Mouse (Mus musculus) testis, adult 2 months (tissue): Measurements from ENCODE around the gene Gsg1l. TPM values are rescaled to one million over a fixed set of nuclear protein-coding genes. Genes with fewer than 3 reads are reported as not detected.

Experiments used
- H3K27ac ChIP-seq: fragments of 200-500 bp; 2 replicates; pipeline ENCODE4 v1.5.1; 2012; ENCODE audit warnings: low read depth, low read length; ENCODE audit not compliant: control insufficient read depth, insufficient read depth
- H3K27me3 ChIP-seq: fragments of 200-500 bp; 2 replicates; pipeline ENCODE4 v1.6.1; 2012; ENCODE audit warnings: mild to moderate bottlenecking, low read length, moderate library complexity; ENCODE audit not compliant: control insufficient read depth, insufficient read depth
- H3K36me3 ChIP-seq: fragments of 200-500 bp; 2 replicates; pipeline ENCODE4 v1.6.1; 2012; ENCODE audit warnings: mild to moderate bottlenecking, low read length; ENCODE audit not compliant: control insufficient read depth, insufficient read depth
- H3K4me1 ChIP-seq: fragments of 200-500 bp; 2 replicates; pipeline ENCODE4 v1.6.1; 2012; ENCODE audit warnings: low read length; ENCODE audit not compliant: control insufficient read depth, insufficient read depth
- H3K4me3 ChIP-seq: fragments of 200-500 bp; 2 replicates; pipeline ENCODE4 v1.5.1; 2012; ENCODE audit warnings: low read depth, mild to moderate bottlenecking, low read length, moderate library complexity, mixed read lengths; ENCODE audit not compliant: control insufficient read depth
- CTCF ChIP-seq: fragments of 200-500 bp; IDR thresholded peaks from 2 replicates; pipeline ENCODE4 v1.5.1; 2012; ENCODE audit warnings: low read depth, mild to moderate bottlenecking, inconsistent platforms, low read length, moderate library complexity; ENCODE audit not compliant: control insufficient read depth, insufficient read depth, insufficient replicate concordance
- POLR2A ChIP-seq: fragments of 200-500 bp; IDR thresholded peaks from 2 replicates; pipeline ENCODE4 v1.6.1; 2012; ENCODE audit warnings: low read depth, mild to moderate bottlenecking, inconsistent platforms, low read length, moderate library complexity; ENCODE audit not compliant: control insufficient read depth
- polyA plus RNA-seq: library from polyadenylated mRNA; depleted of rRNA; stranded (reverse); fragments of >200 nt; gene quantifications from 2 replicates; pipeline ENCODE4 v1.2.3, GENCODE M21; 2012

The Gsg1l gene
- polyA plus RNA-seq, 1 experiment = 0.52 TPM

- TF ChIP-seq CTCF = no peak
- no peak for TF ChIP-seq POLR2A
- Histone ChIP-seq H3K36me3 (no peaks in the 10 kb centered on the region), H3K27me3 (no peaks in the 10 kb centered on the region), H3K4me1 (no peaks in the 10 kb centered on the region), H3K27ac (no peak overlapping the region), H3K4me3 (no peak overlapping the region)
Observed at GRCm38 (mm10) chr7:125951911-125952310, 130.3 kb downstream of the Gsg1l start.

- TF ChIP-seq POLR2A = no peak
- TF ChIP-seq CTCF = no peak
- Histone ChIP-seq H3K4me1 (no peaks in the 10 kb centered on the region), H3K36me3 (no peaks in the 10 kb centered on the region), H3K27me3 (no peaks in the 10 kb centered on the region), H3K4me3 (no peak overlapping the region), H3K27ac (no peak overlapping the region)
Observed at GRCm38 (mm10) chr7:125948973-125949372, 133.2 kb downstream of the Gsg1l start.

GRCm38 (mm10) chr7:125945915-125946314, 136.3 kb downstream of the Gsg1l start:
- Histone ChIP-seq H3K27ac (no peak overlapping the region), H3K36me3 (no peaks in the 10 kb centered on the region), H3K4me1 (peaks cover 7% of the 10 kb centered on the region), H3K4me3 (no peak overlapping the region), H3K27me3 (no peaks in the 10 kb centered on the region)
- TF ChIP-seq CTCF (no peak), POLR2A (no peak)

DNA sequence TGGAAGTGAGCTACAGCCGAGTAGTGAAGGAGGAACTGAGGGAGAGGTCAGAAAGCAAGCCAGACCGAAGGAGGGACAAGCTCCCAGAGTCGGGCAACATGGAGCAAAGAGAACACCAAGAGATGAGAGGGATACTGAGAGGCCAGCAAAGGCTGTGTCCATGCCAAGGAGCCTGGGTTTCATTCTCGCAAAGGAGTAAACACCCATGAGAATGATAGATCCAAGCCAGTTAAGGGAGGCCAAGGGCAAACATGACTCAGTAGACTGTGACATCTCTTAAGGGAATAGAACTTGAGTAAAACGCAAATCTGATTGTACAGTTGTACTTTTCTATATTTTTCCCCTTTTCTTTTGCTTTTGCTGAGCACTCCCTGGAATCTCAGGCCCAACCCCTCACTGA, 137.6 kb downstream of the Gsg1l start:
- H3K4me1 ChIP-seq = peaks cover 7% of the 10 kb centered on the region
- TF ChIP-seq POLR2A (no peak), CTCF (no peak)
- H3K4me3 ChIP-seq = no peak overlapping the region
- no peak overlapping the region for H3K27ac ChIP-seq
- no peaks in the 10 kb centered on the region for H3K27me3 ChIP-seq
- no peaks in the 10 kb centered on the region for H3K36me3 ChIP-seq

DNA sequence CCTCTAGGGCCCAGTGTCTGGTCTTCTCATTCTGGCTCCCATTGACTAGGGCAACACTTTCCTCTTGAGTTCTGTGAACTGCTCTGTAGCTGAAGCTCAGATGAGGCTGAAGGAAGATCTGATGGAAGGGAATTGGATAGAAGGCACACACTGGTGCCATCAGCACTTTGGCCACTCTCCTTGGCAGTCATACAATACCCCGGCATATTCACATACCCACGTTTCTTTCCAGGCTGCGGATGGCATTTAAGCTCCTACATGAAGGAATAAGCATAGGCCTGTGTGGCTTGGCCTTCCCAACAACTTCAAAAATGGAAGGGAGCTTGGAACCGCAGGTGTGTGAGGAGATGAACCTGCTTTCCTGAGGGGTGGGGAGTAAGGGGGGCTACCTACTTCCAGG, 138.7 kb downstream of the Gsg1l start:
- no peak overlapping the region for H3K27ac ChIP-seq
- no peak overlapping the region for H3K4me3 ChIP-seq
- H3K4me1 ChIP-seq = peaks cover 7% of the 10 kb centered on the region
- no peaks in the 10 kb centered on the region for H3K36me3 ChIP-seq
- no peaks in the 10 kb centered on the region for H3K27me3 ChIP-seq
- no peak for TF ChIP-seq POLR2A
- no peak for TF ChIP-seq CTCF

GRCm38 (mm10) chr7:125942365-125943090, 139.7 kb downstream of the Gsg1l start:
- TF ChIP-seq POLR2A = no peak
- TF ChIP-seq CTCF = no peak
- no peaks in the 10 kb centered on the region for H3K36me3 ChIP-seq
- no peak overlapping the region for H3K4me3 ChIP-seq
- H3K4me1 ChIP-seq = peaks cover 7% of the 10 kb centered on the region
- no peaks in the 10 kb centered on the region for H3K27me3 ChIP-seq
- no peak overlapping the region for H3K27ac ChIP-seq

- H3K27ac ChIP-seq = no peak overlapping the region
- no peaks in the 10 kb centered on the region for H3K27me3 ChIP-seq
- H3K4me3 ChIP-seq = no peak overlapping the region
- H3K36me3 ChIP-seq = no peaks in the 10 kb centered on the region
- TF ChIP-seq CTCF = no peak
- no peak for TF ChIP-seq POLR2A
- H3K4me1 ChIP-seq = no peaks in the 10 kb centered on the region
Observed at GRCm38 (mm10) chr7:125934319-125934718, 147.9 kb downstream of the Gsg1l start.
